Mouse (Mus musculus) hindbrain, embryonic 14.5 days (tissue): Measurements from ENCODE around the gene Gosr1. TPM values are rescaled to one million over a fixed set of nuclear protein-coding genes. Genes with fewer than 3 reads are reported as not detected.

Source experiments
- ATAC-seq: fragments of 200-750 bp; cut with Nextera tagmentation; 2 replicates; pipeline ENCODE4 v1.8.0; 2017; ENCODE audit warnings: moderate number of reproducible peaks, mild to moderate bottlenecking, moderate TSS enrichment, moderate library complexity; ENCODE audit not compliant: low FRiP score
- DNase-seq: peaks from one replicate; pipeline ENCODE4 v3.0.0-alpha.2; 2015; ENCODE audit warnings: low spot score
- H3K27ac ChIP-seq: fragments of 300-500 bp; sonication (generic); 2 replicates; pipeline ENCODE4 v1.5.1; 2014; ENCODE audit warnings: mild to moderate bottlenecking, moderate library complexity
- H3K27me3 ChIP-seq: fragments of 300-500 bp; sonication (generic); 2 replicates; pipeline ENCODE4 v1.6.1; 2014; ENCODE audit warnings: mild to moderate bottlenecking, low read length, mixed read lengths; ENCODE audit not compliant: control insufficient read depth, insufficient read depth
- H3K36me3 ChIP-seq: fragments of 300-500 bp; sonication (generic); replicated peaks from 2 replicates; pipeline ENCODE4 v1.6.1; 2014; ENCODE audit not compliant: control insufficient read depth, insufficient read depth
- H3K4me1 ChIP-seq: fragments of 300-500 bp; sonication (generic); replicated peaks from 2 replicates; pipeline ENCODE4 v1.6.1; 2014; ENCODE audit warnings: antibody characterized with exemption, low read length, mixed read lengths; ENCODE audit not compliant: control insufficient read depth, insufficient read depth
- H3K4me2 ChIP-seq: fragments of 300-500 bp; sonication (generic); replicated peaks from 2 replicates; pipeline ENCODE4 v1.6.1; 2014; ENCODE audit warnings: mild to moderate bottlenecking, moderate library complexity
- H3K4me3 ChIP-seq: fragments of 300-500 bp; sonication (generic); replicated peaks from 2 replicates; pipeline ENCODE4 v1.5.1; 2014; ENCODE audit warnings: mild to moderate bottlenecking, low read length
- H3K9ac ChIP-seq: fragments of 300-500 bp; sonication (generic); 2 replicates; pipeline ENCODE4 v1.6.1; 2014
- H3K9me3 ChIP-seq: fragments of 300-500 bp; sonication (generic); 2 replicates; pipeline ENCODE4 v1.6.1; 2016; ENCODE audit warnings: low read length; ENCODE audit not compliant: control insufficient read depth
- WGBS: fragments of 180-500 bp; shearing (Covaris S2); extraction: QIAGEN DNeasy Blood & Tissue Kit; methylation state at CpG from one replicate; pipeline ENCODE4 v1.1.7; 2014; 5-methylcytosine and 5-hydroxymethylcytosine counted together
- polyA plus RNA-seq: library from polyadenylated mRNA; unstranded; fragments of >200 nt; fragmentation: Nextera tagmentation; extraction: Ambion mirVana; gene quantifications from 2 replicates; pipeline ENCODE4 v1.2.1, GENCODE M21; 2014

The Gosr1 gene
- polyA plus RNA-seq, 1 experiment from 2014 or later, result 39.6 TPM

GRCm38 (mm10) chr11:76744550-76744949, 18.8 kb downstream of the Gosr1 start:
- H3K9me3 ChIP-seq, result no peaks in the 10 kb centered on the region
- no peaks in the 10 kb centered on the region for H3K4me1 ChIP-seq
- peaks cover 65% of the 10 kb centered on the region for H3K36me3 ChIP-seq
- H3K9ac ChIP-seq, result no peak overlapping the region
- no peak overlapping the region for H3K4me2 ChIP-seq
- H3K27me3 ChIP-seq, result no peaks in the 10 kb centered on the region
- no peak overlapping the region for H3K27ac ChIP-seq
- ATAC-seq, result no peak
- 73% methylated on average over 7 of the region's 7 CpGs for WGBS
- no peak overlapping the region for H3K4me3 ChIP-seq
- DNase-seq, result peak; percentile 62

GRCm38 (mm10) chr11:76742511-76742910, 20.9 kb downstream of the Gosr1 start:
- no peak for DNase-seq
- WGBS, result 98% methylated on average over 7 of the region's 7 CpGs
- no peaks in the 10 kb centered on the region for H3K9me3 ChIP-seq
- H3K27me3 ChIP-seq, result no peaks in the 10 kb centered on the region
- no peak overlapping the region for H3K4me3 ChIP-seq
- H3K4me2 ChIP-seq, result no peak overlapping the region
- no peak overlapping the region for H3K9ac ChIP-seq
- H3K36me3 ChIP-seq, result peaks cover 46% of the 10 kb centered on the region
- ATAC-seq, result no peak
- no peaks in the 10 kb centered on the region for H3K4me1 ChIP-seq
- no peak overlapping the region for H3K27ac ChIP-seq

- Histone ChIP-seq H3K9ac (no peak overlapping the region), H3K9me3 (no peaks in the 10 kb centered on the region), H3K36me3 (peaks cover 54% of the 10 kb centered on the region), H3K4me3 (no peak overlapping the region), H3K4me1 (no peaks in the 10 kb centered on the region), H3K4me2 (no peak overlapping the region), H3K27ac (no peak overlapping the region), H3K27me3 (no peaks in the 10 kb centered on the region)
- 77% methylated on average over 6 of the region's 6 CpGs for WGBS
- ATAC-seq, result no peak
- DNase-seq, result no peak
Observed at GRCm38 (mm10) chr11:76739125-76739524, 24.3 kb downstream of the Gosr1 start.

GRCm38 (mm10) chr11:76735753-76736324, 27.5 kb downstream of the Gosr1 start:
- H3K27ac ChIP-seq, result no peak overlapping the region
- no peak overlapping the region for H3K4me2 ChIP-seq
- H3K27me3 ChIP-seq, result no peaks in the 10 kb centered on the region
- H3K4me1 ChIP-seq, result no peaks in the 10 kb centered on the region
- H3K9ac ChIP-seq, result no peak overlapping the region
- no peak overlapping the region for H3K4me3 ChIP-seq
- no peaks in the 10 kb centered on the region for H3K9me3 ChIP-seq
- no peak for DNase-seq
- WGBS, result 79% methylated on average over 4 of the region's 4 CpGs
- ATAC-seq, result no peak
- H3K36me3 ChIP-seq, result peaks cover 58% of the 10 kb centered on the region

GRCm38 (mm10) chr11:76734560-76734959, 28.8 kb downstream of the Gosr1 start:
- no peak overlapping the region for H3K9ac ChIP-seq
- no peak for DNase-seq
- no peaks in the 10 kb centered on the region for H3K4me1 ChIP-seq
- H3K4me2 ChIP-seq, result no peak overlapping the region
- no peak overlapping the region for H3K27ac ChIP-seq
- no peak for ATAC-seq
- WGBS, result 43% methylated on average over 3 of the region's 3 CpGs
- no peaks in the 10 kb centered on the region for H3K27me3 ChIP-seq
- peaks cover 64% of the 10 kb centered on the region for H3K36me3 ChIP-seq
- H3K4me3 ChIP-seq, result no peak overlapping the region
- no peaks in the 10 kb centered on the region for H3K9me3 ChIP-seq

GRCm38 (mm10) chr11:76730650-76731049, 32.7 kb downstream of the Gosr1 start:
- H3K4me1 ChIP-seq, result no peaks in the 10 kb centered on the region
- no peaks in the 10 kb centered on the region for H3K9me3 ChIP-seq
- no peak overlapping the region for H3K4me3 ChIP-seq
- WGBS, result 84% methylated on average over 3 of the region's 3 CpGs
- peaks cover 67% of the 10 kb centered on the region for H3K36me3 ChIP-seq
- no peaks in the 10 kb centered on the region for H3K27me3 ChIP-seq
- no peak overlapping the region for H3K27ac ChIP-seq
- DNase-seq, result no peak
- no peak for ATAC-seq
- H3K9ac ChIP-seq, result no peak overlapping the region
- no peak overlapping the region for H3K4me2 ChIP-seq

- peaks cover 41% of the 10 kb centered on the region for H3K36me3 ChIP-seq
- DNase-seq (no peak), ATAC-seq (no peak)
- no peak overlapping the region for H3K4me2 ChIP-seq
- H3K9ac ChIP-seq, result no peak overlapping the region
- no peak overlapping the region for H3K27ac ChIP-seq
- no peaks in the 10 kb centered on the region for H3K27me3 ChIP-seq
- H3K9me3 ChIP-seq, result no peaks in the 10 kb centered on the region
- no peaks in the 10 kb centered on the region for H3K4me1 ChIP-seq
- WGBS, result 68% methylated on average over 11 of the region's 11 CpGs
- no peak overlapping the region for H3K4me3 ChIP-seq
Observed at GRCm38 (mm10) chr11:76728093-76728492, 35.3 kb downstream of the Gosr1 start.

GRCm38 (mm10) chr11:76723911-76724310, 39.5 kb downstream of the Gosr1 start:
- no peak overlapping the region for H3K27ac ChIP-seq
- no peak overlapping the region for H3K4me3 ChIP-seq
- H3K4me2 ChIP-seq, result no peak overlapping the region
- H3K4me1 ChIP-seq, result no peaks in the 10 kb centered on the region
- no peaks in the 10 kb centered on the region for H3K27me3 ChIP-seq
- no peak overlapping the region for H3K9ac ChIP-seq
- WGBS, result 84% methylated on average over 8 of the region's 8 CpGs
- DNase-seq (no peak), ATAC-seq (no peak)
- H3K36me3 ChIP-seq, result peaks cover 9% of the 10 kb centered on the region
- H3K9me3 ChIP-seq, result no peaks in the 10 kb centered on the region

- H3K27me3 ChIP-seq, result no peaks in the 10 kb centered on the region
- 79% methylated on average over 4 of the region's 4 CpGs for WGBS
- no peak for DNase-seq
- H3K4me1 ChIP-seq, result no peaks in the 10 kb centered on the region
- H3K4me2 ChIP-seq, result no peak overlapping the region
- H3K9ac ChIP-seq, result no peak overlapping the region
- no peak for ATAC-seq
- H3K27ac ChIP-seq, result no peak overlapping the region
- no peaks in the 10 kb centered on the region for H3K36me3 ChIP-seq
- no peaks in the 10 kb centered on the region for H3K9me3 ChIP-seq
- H3K4me3 ChIP-seq, result no peak overlapping the region
Observed at GRCm38 (mm10) chr11:76717000-76717399, 46.4 kb downstream of the Gosr1 start.
